Mouse (Mus musculus): ENCODE measurements around the gene Gcm1. TPM values are rescaled to one million over a fixed set of nuclear protein-coding genes. Genes with fewer than 3 reads are reported as not detected.

The Gcm1 gene
- polyA plus RNA-seq, 1 experiment from 2014 or later: not detected

DNA sequence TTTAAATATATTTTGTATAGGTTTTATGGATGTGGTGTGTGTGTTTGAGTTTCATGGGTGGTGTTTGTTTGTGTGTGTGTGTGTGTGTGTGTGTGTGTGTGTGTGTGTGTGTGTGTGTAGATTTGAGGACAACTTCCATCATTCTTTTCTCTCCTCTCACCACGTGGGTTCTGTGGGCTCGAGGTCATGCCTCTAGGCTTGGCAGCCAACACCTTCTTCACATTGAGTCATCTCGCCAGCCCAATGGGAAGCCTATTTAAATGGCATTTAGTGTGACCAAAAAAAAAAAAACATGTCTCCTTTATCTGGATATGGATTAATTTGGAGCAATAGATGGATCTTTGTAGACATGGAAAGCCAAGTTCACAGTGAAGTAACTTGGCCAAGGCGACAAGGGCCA is 39.7 kb upstream of the Gcm1 start:
- H3K9me3 ChIP-seq (ENCODE audit: control insufficient read depth, low read length): no peaks in the 10 kb centered on the region
- H3K9ac ChIP-seq (ENCODE audit: low read length): no peak overlapping the region
- ATAC-seq (ENCODE audit: insufficient number of reproducible peaks, insufficient read depth, low FRiP score, low read depth): no peak
- peaks cover 9% of the 10 kb centered on the region in 2 experiments; a peak in 3 of 4 replicates for H3K4me1 ChIP-seq (ENCODE audit: control insufficient read depth in 2 of 2, insufficient read depth in 2 of 2, low read length in 2 of 2)
- 90% methylated on average over 4 of the region's 4 CpGs for WGBS
- no peaks in the 10 kb centered on the region for H3K27me3 ChIP-seq (ENCODE audit: control insufficient read depth, insufficient read depth, low read length)
- H3K4me3 ChIP-seq (ENCODE audit: control insufficient read depth in 1 of 2, insufficient read depth in 1 of 2, low read depth in 1 of 2, low read length in 2 of 2): no peak overlapping the region
- H3K4me2 ChIP-seq (ENCODE audit: low read length): no peak overlapping the region
- no peaks in the 10 kb centered on the region for H3K36me3 ChIP-seq (ENCODE audit: control insufficient read depth, insufficient read depth, low read length)
- H3K27ac ChIP-seq (replicated peaks in 1 of 2; ENCODE audit: control insufficient read depth in 1 of 2, insufficient read depth in 1 of 2, low read depth in 2 of 2, low read length in 2 of 2): no peak overlapping the region

DNA sequence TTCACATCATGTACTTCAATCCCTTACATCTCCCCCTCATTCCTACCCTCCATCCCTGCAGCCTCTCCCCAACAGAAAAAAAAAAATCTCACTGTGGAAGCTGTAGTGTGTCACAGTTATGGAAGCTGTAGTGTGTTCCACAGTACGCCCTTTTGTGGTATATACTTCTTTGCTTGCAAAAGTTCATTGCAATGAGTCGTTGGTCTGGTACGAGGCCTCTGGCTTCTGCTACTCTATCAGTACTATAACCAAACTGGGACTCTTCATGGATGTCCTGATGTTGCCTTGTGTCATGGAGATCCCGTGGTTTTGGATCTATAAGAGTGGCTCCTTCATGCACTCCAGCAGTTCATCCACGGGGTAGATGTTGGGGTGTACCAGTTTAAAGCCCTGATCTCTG is 39.0 kb upstream of the Gcm1 start:
- H3K27ac ChIP-seq (replicated peaks in 1 of 2; ENCODE audit: control insufficient read depth in 1 of 2, insufficient read depth in 1 of 2, low read depth in 2 of 2, low read length in 2 of 2): no peak overlapping the region
- no peak overlapping the region for H3K4me2 ChIP-seq (ENCODE audit: low read length)
- no peaks in the 10 kb centered on the region for H3K9me3 ChIP-seq (ENCODE audit: control insufficient read depth, low read length)
- H3K4me1 ChIP-seq (ENCODE audit: control insufficient read depth in 2 of 2, insufficient read depth in 2 of 2, low read length in 2 of 2): peaks cover 9% of the 10 kb centered on the region in 2 experiments; a peak in 3 of 4 replicates
- no peak for ATAC-seq (ENCODE audit: insufficient number of reproducible peaks, insufficient read depth, low FRiP score, low read depth)
- H3K9ac ChIP-seq (ENCODE audit: low read length): no peak overlapping the region
- no peaks in the 10 kb centered on the region for H3K27me3 ChIP-seq (ENCODE audit: control insufficient read depth, insufficient read depth, low read length)
- 82% methylated on average over 5 of the region's 5 CpGs for WGBS
- no peak overlapping the region for H3K4me3 ChIP-seq (ENCODE audit: control insufficient read depth in 1 of 2, insufficient read depth in 1 of 2, low read depth in 1 of 2, low read length in 2 of 2)
- H3K36me3 ChIP-seq (ENCODE audit: control insufficient read depth, insufficient read depth, low read length): no peaks in the 10 kb centered on the region

DNA sequence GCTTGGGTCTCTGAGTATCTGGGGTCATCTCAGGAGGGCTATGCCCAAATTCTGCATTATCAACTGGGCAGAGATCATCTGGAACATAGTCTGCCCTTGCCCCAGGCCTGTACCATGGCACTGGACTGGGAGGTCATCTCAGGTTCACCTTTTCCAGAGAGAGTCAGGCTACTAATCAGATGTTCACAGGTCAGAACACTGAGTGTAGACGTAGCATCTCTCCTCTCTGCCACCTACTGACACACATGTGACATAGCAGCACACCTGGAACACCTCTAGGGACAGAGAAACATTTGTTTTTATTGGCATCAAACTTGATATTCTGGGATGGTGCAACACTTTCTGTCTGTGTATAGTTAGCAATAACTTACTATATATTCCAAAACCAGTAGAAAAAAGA is 37.9 kb upstream of the Gcm1 start:
- Histone ChIP-seq H3K9ac (ENCODE audit: low read length) (no peak overlapping the region), H3K27me3 (ENCODE audit: control insufficient read depth, insufficient read depth, low read length) (no peaks in the 10 kb centered on the region), H3K27ac (replicated peaks in 1 of 2; ENCODE audit: control insufficient read depth in 1 of 2, insufficient read depth in 1 of 2, low read depth in 2 of 2, low read length in 2 of 2) (no peak overlapping the region), H3K4me2 (ENCODE audit: low read length) (no peak overlapping the region), H3K4me1 (ENCODE audit: control insufficient read depth in 2 of 2, insufficient read depth in 2 of 2, low read length in 2 of 2) (peaks cover 9% of the 10 kb centered on the region in 2 experiments; a peak in 3 of 4 replicates), H3K4me3 (ENCODE audit: control insufficient read depth in 1 of 2, insufficient read depth in 1 of 2, low read depth in 1 of 2, low read length in 2 of 2) (no peak overlapping the region), H3K9me3 (ENCODE audit: control insufficient read depth, low read length) (no peaks in the 10 kb centered on the region), H3K36me3 (ENCODE audit: control insufficient read depth, insufficient read depth, low read length) (no peaks in the 10 kb centered on the region)
- ATAC-seq (ENCODE audit: insufficient number of reproducible peaks, insufficient read depth, low FRiP score, low read depth): no peak
- WGBS: 53% methylated on average over 1 of the region's 1 CpGs

DNA sequence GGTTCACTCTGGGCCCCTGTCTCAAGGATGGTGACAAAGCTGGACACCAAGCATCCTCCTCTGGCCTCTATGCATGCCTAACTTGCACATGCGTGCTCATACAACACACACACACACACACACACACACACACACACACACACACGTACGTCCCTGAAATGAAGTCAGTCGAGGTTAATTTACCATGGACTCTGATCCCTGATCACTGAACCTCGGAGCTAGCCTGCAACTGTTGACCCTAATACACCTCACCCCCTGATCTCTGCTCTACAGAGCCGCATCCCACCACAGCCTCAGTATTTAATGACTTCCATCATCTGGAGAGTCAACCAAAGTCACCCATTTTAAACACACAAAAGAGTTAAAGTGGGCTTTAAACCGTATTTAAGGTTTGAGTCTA is 35.9 kb upstream of the Gcm1 start:
- WGBS: 94% methylated on average over 7 of the region's 7 CpGs
- Histone ChIP-seq H3K27me3 (ENCODE audit: control insufficient read depth, insufficient read depth, low read length) (no peaks in the 10 kb centered on the region), H3K4me2 (ENCODE audit: low read length) (no peak overlapping the region), H3K9me3 (ENCODE audit: control insufficient read depth, low read length) (no peaks in the 10 kb centered on the region), H3K36me3 (ENCODE audit: control insufficient read depth, insufficient read depth, low read length) (no peaks in the 10 kb centered on the region), H3K9ac (ENCODE audit: low read length) (no peak overlapping the region), H3K4me1 (ENCODE audit: control insufficient read depth in 2 of 2, insufficient read depth in 2 of 2, low read length in 2 of 2) (peaks cover 12 to 13% of the 10 kb centered on the region in 2 experiments), H3K27ac (replicated peaks in 1 of 2; ENCODE audit: control insufficient read depth in 1 of 2, insufficient read depth in 1 of 2, low read depth in 2 of 2, low read length in 2 of 2) (no peak overlapping the region), H3K4me3 (ENCODE audit: control insufficient read depth in 1 of 2, insufficient read depth in 1 of 2, low read depth in 1 of 2, low read length in 2 of 2) (no peak overlapping the region)
- no peak for ATAC-seq (ENCODE audit: insufficient number of reproducible peaks, insufficient read depth, low FRiP score, low read depth)

DNA sequence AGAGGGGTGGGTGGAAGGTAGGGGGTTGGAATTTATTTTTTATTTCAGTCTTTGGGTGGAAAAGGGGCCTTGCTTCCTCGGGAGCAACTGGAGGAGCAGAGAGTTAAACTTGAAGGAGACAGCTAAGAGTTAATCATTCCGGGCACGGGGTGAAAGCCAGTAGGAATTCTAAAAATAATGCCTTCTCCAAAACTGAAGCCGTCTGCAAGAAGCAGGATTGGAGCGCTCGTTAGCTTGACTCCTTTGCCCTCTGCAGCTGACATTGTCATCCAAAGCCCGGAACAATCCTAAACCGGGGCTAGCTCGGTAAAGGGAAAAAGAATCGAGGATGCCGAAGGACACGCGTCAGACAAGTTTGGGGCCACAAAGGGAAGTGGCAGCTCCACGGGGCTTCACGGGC is 35.4 kb upstream of the Gcm1 start:
- Histone ChIP-seq H3K9me3 (ENCODE audit: control insufficient read depth, low read length) (no peaks in the 10 kb centered on the region), H3K27ac (replicated peaks in 1 of 2; ENCODE audit: control insufficient read depth in 1 of 2, insufficient read depth in 1 of 2, low read depth in 2 of 2, low read length in 2 of 2) (peak overlapping the region in 1 of 2 experiments; percentile 50; a peak in 1 of 4 replicates), H3K4me2 (ENCODE audit: low read length) (peak overlapping the region; percentile 61), H3K4me3 (ENCODE audit: control insufficient read depth in 1 of 2, insufficient read depth in 1 of 2, low read depth in 1 of 2, low read length in 2 of 2) (peak overlapping the region; percentile 8 to 9; a peak in 1 of 4 replicates), H3K4me1 (ENCODE audit: control insufficient read depth in 2 of 2, insufficient read depth in 2 of 2, low read length in 2 of 2) (peaks cover 16 to 18% of the 10 kb centered on the region in 2 experiments), H3K9ac (ENCODE audit: low read length) (peak overlapping the region; percentile 57), H3K36me3 (ENCODE audit: control insufficient read depth, insufficient read depth, low read length) (no peaks in the 10 kb centered on the region), H3K27me3 (ENCODE audit: control insufficient read depth, insufficient read depth, low read length) (no peaks in the 10 kb centered on the region)
- no peak for ATAC-seq (ENCODE audit: insufficient number of reproducible peaks, insufficient read depth, low FRiP score, low read depth)
- WGBS: 29% methylated on average over 15 of the region's 15 CpGs

DNA sequence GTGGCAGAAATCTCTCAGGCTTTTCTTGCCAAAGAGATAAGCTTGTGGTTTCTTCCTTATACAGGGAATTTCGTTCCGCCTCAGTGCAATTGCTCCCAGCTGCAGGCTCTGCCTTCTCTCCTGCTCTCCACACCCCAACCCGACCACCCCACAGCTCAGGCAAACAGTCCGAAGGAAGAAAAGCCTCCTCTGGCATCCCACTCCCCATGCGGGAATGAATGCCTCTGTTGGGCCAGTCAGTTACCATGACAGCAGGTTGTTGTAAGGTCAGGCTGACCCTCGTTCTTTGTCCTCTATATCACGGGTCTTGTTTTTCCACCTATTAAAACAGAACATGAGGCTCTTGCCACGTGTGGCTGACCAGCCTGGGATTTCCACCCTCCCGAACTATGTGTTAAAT is 30.5 kb upstream of the Gcm1 start:
- no peak overlapping the region for H3K4me3 ChIP-seq (ENCODE audit: control insufficient read depth in 1 of 2, insufficient read depth in 1 of 2, low read depth in 1 of 2, low read length in 2 of 2)

DNA sequence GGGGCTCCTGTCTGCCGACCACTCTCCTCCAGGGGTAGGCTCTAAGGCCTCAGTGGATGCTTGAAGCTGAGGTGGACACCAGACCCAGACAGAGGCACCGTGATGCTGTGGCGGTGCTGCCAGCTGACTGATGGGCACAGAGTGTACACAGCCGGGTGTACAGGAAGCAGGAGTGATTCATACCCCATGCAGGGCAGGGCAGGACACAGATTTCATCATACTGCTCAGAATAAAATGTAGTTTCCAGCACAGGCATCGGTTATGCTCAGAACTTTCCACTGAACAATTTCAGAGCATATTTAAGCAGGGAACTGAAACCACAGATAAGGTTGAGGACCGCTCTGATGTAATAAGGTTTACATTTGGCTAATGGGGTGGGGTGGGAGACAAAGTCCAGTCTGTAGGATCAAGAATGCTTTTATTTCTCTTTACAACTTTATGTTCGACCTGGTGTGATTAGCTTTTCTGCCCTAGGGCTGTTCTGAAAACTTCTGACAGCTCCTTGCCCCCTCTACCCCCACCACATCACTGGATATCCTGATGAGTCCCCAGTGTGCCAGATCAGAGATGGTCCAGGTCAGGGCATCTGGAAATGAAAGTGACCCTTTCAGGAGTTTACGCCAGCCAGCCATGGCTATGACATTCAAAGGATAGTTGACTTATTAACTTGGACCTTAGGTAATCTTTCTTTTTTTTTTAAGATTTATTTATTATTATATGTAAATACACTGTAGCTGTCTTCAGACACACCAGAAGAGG is 29.4 kb upstream of the Gcm1 start:
- Histone ChIP-seq H3K27ac (replicated peaks in 1 of 2; ENCODE audit: control insufficient read depth in 1 of 2, insufficient read depth in 1 of 2, low read depth in 2 of 2, low read length in 2 of 2) (0 out of 4 replicates have a peak overlapping the region, but pooled peaks have one; percentile 9), H3K36me3 (ENCODE audit: control insufficient read depth, insufficient read depth, low read length) (no peaks in the 10 kb centered on the region), H3K27me3 (ENCODE audit: control insufficient read depth, insufficient read depth, low read length) (no peaks in the 10 kb centered on the region), H3K4me2 (ENCODE audit: low read length) (no peak overlapping the region), H3K9ac (ENCODE audit: low read length) (no peak overlapping the region), H3K4me1 (ENCODE audit: control insufficient read depth in 2 of 2, insufficient read depth in 2 of 2, low read length in 2 of 2) (peaks cover 17 to 18% of the 10 kb centered on the region in 2 experiments), H3K9me3 (ENCODE audit: control insufficient read depth, low read length) (no peaks in the 10 kb centered on the region), H3K4me3 (ENCODE audit: control insufficient read depth in 1 of 2, insufficient read depth in 1 of 2, low read depth in 1 of 2, low read length in 2 of 2) (no peak overlapping the region)
- ATAC-seq (ENCODE audit: insufficient number of reproducible peaks, insufficient read depth, low FRiP score, low read depth): peak; percentile 41; the same call in 1 of the 2 replicates
- 71% methylated on average over 8 of the region's 8 CpGs for WGBS

More for the DNA sequence above, 30.5 kb upstream of the Gcm1 start:
- Histone ChIP-seq H3K36me3 (ENCODE audit: control insufficient read depth, insufficient read depth, low read length) (no peaks in the 10 kb centered on the region), H3K9me3 (ENCODE audit: control insufficient read depth, low read length) (no peaks in the 10 kb centered on the region), H3K27me3 (ENCODE audit: control insufficient read depth, insufficient read depth, low read length) (no peaks in the 10 kb centered on the region), H3K9ac (ENCODE audit: low read length) (no peak overlapping the region), H3K4me2 (ENCODE audit: low read length) (no peak overlapping the region), H3K4me1 (ENCODE audit: control insufficient read depth in 2 of 2, insufficient read depth in 2 of 2, low read length in 2 of 2) (peaks cover 24 to 25% of the 10 kb centered on the region in 2 experiments), H3K27ac (replicated peaks in 1 of 2; ENCODE audit: control insufficient read depth in 1 of 2, insufficient read depth in 1 of 2, low read depth in 2 of 2, low read length in 2 of 2) (peak overlapping the region in 1 of 2 experiments; percentile 25; a peak in 3 of 4 replicates)
- WGBS: 22% methylated on average over 9 of the region's 9 CpGs
- ATAC-seq (ENCODE audit: insufficient number of reproducible peaks, insufficient read depth, low FRiP score, low read depth): 0 out of 2 replicates have a peak, but pooled peaks have one; percentile 20

Measured in heart, embryonic 14.5 days (tissue).